Mouse (Mus musculus) cerebellum, adult 2 months (tissue): ENCODE measurements around the gene Shld2. TPM values are rescaled to one million over a fixed set of nuclear protein-coding genes. Genes with fewer than 3 reads are reported as not detected.
A peak's percentile ranks its signal among the peaks of the same experiment; 100 is the strongest.
"Not testable (repeated sequence)": the region's sequence is repeated elsewhere in the genome, so short reads cannot be mapped to it uniquely, and the experiment has no call there.

Experiments used
- DNase-seq, 2 experiments: peaks; one replicate each; pipeline ENCODE4 v3.0.0; 2021
- H3K27ac ChIP-seq: fragments of 200-500 bp; 2 replicates; pipeline ENCODE4 v1.5.1; 2012; ENCODE audit warnings: low read length, control low read depth, inconsistent platforms; ENCODE audit not compliant: insufficient read depth
- H3K27me3 ChIP-seq: fragments of 200-500 bp; 2 replicates; pipeline ENCODE4 v1.6.1; 2012; ENCODE audit warnings: inconsistent platforms, mild to moderate bottlenecking, low read length, moderate library complexity; ENCODE audit not compliant: control insufficient read depth, insufficient read depth
- H3K4me1 ChIP-seq: fragments of 200-500 bp; 2 replicates; pipeline ENCODE4 v1.6.1; 2011; ENCODE audit warnings: low read length; ENCODE audit not compliant: control insufficient read depth, insufficient read depth
- H3K4me3 ChIP-seq: fragments of 200-500 bp; replicated peaks from 2 replicates; pipeline ENCODE3; 2011; ENCODE audit warnings: mild to moderate bottlenecking, low read depth, low read length, control low read depth; ENCODE audit not compliant: insufficient read depth
- CTCF ChIP-seq: fragments of 200-500 bp; IDR thresholded peaks from 2 replicates; pipeline ENCODE4 v1.5.1; 2011; ENCODE audit warnings: low read depth, mild to moderate bottlenecking, control low read depth, low read length, moderate library complexity, borderline replicate concordance; ENCODE audit not compliant: insufficient read depth
- POLR2A ChIP-seq: fragments of 200-500 bp; IDR thresholded peaks from 2 replicates; pipeline ENCODE4 v1.6.1; 2011; ENCODE audit warnings: low read length, control low read depth, borderline replicate concordance; ENCODE audit not compliant: insufficient read depth
- WGBS: fragments of 180-500 bp; shearing (Covaris S2); methylation state at CpG from one replicate; pipeline ENCODE4 v1.1.7; 2018; 5-methylcytosine and 5-hydroxymethylcytosine counted together
- polyA plus RNA-seq: library from polyadenylated mRNA; depleted of rRNA; stranded (reverse); fragments of >200 nt; gene quantifications from 2 replicates; pipeline ENCODE4 v1.2.3, GENCODE M21; 2012

Gene Shld2
- polyA plus RNA-seq, 1 experiment = 4.5 TPM

DNA sequence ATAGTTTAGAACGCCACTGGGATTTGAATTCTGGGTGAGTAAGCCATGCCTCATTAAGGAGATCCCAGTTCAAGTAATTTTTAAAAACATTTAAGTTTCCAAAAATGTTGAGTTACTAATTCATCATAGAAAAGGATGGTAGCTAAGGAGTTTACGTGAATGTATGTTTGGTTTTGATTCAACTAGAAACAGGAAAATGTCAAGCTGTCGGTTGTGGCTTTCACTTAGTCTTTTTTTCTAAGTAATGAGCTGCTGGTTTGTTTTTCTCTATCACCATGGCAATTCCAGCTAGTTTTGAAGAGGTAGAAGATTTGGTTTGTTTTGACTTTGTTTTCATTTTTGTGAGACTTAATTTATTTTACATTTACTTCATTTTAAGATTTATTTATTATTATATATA is 7.1 kb upstream of the Shld2 start:
- Histone ChIP-seq H3K4me1 (no peaks in the 10 kb centered on the region; the same call in 1 of the 2 replicates), H3K27ac (no peak overlapping the region), H3K27me3 (no peaks in the 10 kb centered on the region), H3K4me3 (no peak overlapping the region)
- WGBS = 82% methylated on average over 3 of the region's 3 CpGs
- DNase-seq = no peak
- TF ChIP-seq POLR2A (no peak), CTCF (no peak)

DNA sequence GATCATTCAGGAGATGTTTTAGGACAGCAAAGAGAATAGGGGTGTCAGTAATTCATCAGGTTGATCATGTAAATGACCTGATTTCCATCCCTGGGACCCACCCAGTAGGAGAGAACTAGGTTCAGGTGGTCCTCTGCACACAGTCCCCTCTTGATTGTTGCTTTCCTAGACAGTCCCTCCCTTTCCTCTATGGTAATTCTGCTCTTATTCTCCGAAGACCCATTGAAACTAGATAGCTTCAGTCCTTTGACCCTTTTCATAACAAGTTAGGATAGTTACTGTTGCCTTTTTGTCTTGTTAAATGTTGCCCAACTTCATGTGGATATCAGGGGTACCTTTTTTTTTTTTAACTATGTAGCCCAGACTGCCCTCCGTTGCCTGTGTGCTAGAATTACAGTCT is 6.1 kb upstream of the Shld2 start:
- no peak for TF ChIP-seq CTCF
- no peak for TF ChIP-seq POLR2A
- Histone ChIP-seq H3K4me3 (no peak overlapping the region), H3K4me1 (no peaks in the 10 kb centered on the region; the same call in 1 of the 2 replicates), H3K27me3 (no peaks in the 10 kb centered on the region), H3K27ac (no peak overlapping the region)
- DNase-seq = no peak
- 88% methylated on average over 2 of the region's 2 CpGs for WGBS

DNA sequence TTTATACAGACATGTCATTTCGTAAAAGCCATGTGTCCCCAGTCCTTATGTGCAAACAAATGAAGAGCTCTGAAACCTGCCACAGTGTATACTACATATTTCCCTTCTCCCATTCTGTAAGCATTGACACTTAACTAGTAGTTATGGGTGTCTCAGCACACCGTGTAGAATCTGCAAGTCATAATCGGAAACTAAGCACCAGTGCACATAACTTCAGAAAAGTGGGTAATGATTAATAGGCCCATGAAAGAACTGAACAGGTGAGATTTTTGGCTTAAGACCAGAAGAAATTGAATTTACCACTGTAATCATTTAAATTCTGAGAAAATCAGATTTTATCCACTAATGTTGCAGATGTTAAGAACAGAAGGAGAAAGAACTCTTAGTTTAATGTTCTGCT is 4.5 kb upstream of the Shld2 start:
- WGBS = 71% methylated on average over 3 of the region's 3 CpGs
- Histone ChIP-seq H3K4me3 (no peak overlapping the region), H3K4me1 (no peaks in the 10 kb centered on the region; the same call in 1 of the 2 replicates), H3K27ac (no peak overlapping the region), H3K27me3 (no peaks in the 10 kb centered on the region)
- no peak for DNase-seq
- no peak for TF ChIP-seq CTCF
- no peak for TF ChIP-seq POLR2A

DNA sequence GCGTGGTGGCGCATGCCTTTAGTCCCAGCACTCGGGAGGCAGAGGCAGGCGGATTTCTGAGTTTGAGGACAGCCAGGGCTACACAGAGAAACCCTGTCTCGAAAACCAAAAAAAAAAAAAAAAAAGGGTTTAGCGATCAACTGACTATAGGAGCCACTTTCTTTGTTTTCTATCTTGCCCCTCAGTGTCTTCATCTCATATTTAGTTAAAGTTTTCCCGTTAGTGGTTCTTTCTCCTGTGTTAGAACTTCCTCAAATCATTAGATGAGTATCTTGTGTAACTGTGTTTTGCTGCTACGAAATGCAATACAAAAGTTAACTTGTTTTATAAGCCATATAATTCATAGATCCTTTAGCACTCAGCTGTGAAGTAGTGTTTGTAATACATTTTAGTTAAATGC is 4.1 kb upstream of the Shld2 start:
- not testable (repeated sequence) for H3K4me3 ChIP-seq, H3K27ac ChIP-seq, H3K4me1 ChIP-seq, DNase-seq, H3K27me3 ChIP-seq
- 86% methylated on average over 8 of the region's 8 CpGs for WGBS

DNA sequence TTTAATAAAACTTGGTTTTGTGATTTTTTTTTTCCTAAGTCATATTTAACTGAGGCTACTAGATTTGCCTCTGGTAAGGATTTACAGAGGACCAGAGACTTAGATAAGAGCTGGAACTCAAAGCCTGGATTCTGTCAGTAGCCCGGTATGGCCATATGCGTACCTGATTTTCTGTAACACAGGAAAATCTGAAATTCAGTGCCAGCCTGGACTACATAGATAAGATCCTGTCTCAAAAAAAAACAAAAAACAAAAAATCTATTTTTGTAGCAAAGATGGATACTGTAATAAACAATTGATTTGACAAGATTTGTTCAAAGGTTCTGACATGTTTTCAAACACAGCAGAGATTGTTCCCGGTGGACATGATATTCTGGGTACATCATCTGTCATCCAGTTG is 3.3 kb upstream of the Shld2 start:
- DNase-seq = no peak
- WGBS = 44% methylated on average over 3 of the region's 3 CpGs
- Histone ChIP-seq H3K27me3 (no peaks in the 10 kb centered on the region), H3K4me1 (no peaks in the 10 kb centered on the region; the same call in 1 of the 2 replicates), H3K27ac (no peak overlapping the region), H3K4me3 (no peak overlapping the region)
- no peak for TF ChIP-seq POLR2A
- TF ChIP-seq CTCF = no peak

DNA sequence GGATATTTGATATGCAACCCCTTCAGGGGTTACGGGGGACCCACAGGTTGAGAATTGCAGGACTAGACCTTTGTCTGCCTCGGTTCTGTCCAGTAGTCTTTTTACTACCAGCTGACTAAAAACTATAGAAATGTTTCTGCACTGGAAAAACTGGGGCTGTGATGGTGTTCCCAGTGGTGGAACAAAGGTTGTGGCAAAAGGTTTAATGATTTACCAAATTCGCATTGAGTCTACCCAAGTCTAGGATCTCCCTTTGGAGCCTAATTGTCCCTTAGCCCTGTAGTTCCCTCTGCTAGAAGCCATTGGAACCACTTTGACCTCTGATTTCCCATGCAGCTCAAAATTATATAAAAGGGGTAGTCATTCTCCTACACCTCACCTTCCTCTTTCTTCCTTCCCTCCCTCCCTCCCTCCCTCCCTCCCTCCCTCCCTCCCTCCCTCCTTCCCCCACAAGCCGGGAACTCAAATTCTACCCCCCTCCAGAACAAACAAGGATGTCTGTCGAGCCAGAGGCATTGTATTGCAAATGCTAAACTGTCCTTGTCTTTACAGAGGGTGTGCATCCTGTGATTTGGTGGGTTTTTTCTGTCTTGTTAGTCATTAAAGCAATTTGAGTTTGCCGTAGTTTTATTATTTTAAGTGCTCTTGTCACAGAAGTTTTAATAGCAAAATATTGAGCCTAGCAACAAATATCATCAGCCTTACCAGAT is 2.2 kb upstream of the Shld2 start:
- TF ChIP-seq CTCF (no peak), POLR2A (no peak)
- peak in 1 of 2 experiments; percentile 9 for DNase-seq
- H3K4me1 ChIP-seq = no peaks in the 10 kb centered on the region; the same call in 1 of the 2 replicates
- H3K4me3 ChIP-seq = peak overlapping the region; percentile 38
- WGBS = 21% methylated on average over 5 of the region's 6 CpGs
- H3K27me3 ChIP-seq = no peaks in the 10 kb centered on the region
- peak overlapping the region; percentile 7; the same call in 1 of the 2 replicates for H3K27ac ChIP-seq

DNA sequence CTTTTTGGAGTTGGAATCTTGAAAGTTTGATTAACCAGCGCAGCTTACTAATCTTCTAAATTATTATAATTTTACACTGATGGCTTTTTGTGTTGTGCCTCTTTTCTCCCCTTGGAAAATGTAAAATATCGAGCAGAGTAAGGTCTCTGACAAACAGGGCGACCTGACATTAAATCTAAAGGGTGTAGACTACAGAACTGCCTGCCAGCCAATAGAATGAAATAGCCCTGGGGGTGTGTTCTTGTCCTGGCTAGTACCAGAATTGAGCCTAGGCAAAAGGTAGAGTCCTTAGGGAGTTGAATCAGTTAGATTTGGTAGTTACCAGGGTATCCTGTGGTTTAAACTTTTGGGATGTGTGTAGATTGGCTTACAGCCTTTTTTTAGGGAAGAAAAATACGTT is 1.4 kb upstream of the Shld2 start:
- WGBS = 3% methylated on average over 4 of the region's 4 CpGs
- TF ChIP-seq POLR2A (no peak), CTCF (no peak)
- Histone ChIP-seq H3K27me3 (no peaks in the 10 kb centered on the region), H3K27ac (peak overlapping the region; percentile 85; the same call in 1 of the 2 replicates), H3K4me3 (peak overlapping the region; percentile 90), H3K4me1 (no peaks in the 10 kb centered on the region; the same call in 1 of the 2 replicates)
- DNase-seq = peak; percentile 20 to 48

DNA sequence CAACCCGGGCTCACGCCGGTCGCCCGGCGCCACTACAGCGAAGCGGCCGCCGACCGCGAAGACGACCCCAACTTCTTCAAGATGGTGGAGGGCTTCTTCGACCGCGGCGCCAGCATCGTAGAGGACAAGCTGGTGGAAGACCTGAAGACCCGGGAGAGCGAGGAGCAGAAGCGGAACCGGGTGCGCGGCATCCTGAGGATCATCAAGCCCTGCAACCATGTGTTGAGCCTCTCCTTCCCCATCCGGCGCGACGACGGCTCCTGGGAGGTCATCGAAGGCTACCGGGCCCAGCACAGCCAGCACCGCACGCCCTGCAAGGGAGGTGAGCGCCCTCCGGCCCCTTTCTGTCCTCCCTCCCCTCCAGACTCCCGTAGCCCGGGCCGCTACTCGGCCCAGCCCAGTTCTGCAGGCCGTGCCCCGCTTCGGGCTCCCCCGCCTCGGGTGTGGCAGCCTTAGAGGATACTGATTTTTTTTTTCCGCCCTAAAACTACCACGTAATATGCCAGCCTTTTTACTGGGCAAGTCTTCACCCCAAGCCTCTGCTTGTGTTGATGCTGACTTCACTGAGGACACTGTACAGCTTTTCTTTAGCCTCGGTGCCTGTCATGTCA is 833 bp upstream of the Shld2 start:
- H3K27me3 ChIP-seq = no peaks in the 10 kb centered on the region
- H3K4me3 ChIP-seq = peak overlapping the region; percentile 90
- H3K4me1 ChIP-seq = no peaks in the 10 kb centered on the region; the same call in 1 of the 2 replicates
- under 1% methylated on average over 47 of the region's 47 CpGs for WGBS
- TF ChIP-seq POLR2A (no peak), CTCF (no peak)
- peak; percentile 66 to 74 for DNase-seq
- peak overlapping the region; percentile 85 for H3K27ac ChIP-seq
